In the genomic region with DNA sequence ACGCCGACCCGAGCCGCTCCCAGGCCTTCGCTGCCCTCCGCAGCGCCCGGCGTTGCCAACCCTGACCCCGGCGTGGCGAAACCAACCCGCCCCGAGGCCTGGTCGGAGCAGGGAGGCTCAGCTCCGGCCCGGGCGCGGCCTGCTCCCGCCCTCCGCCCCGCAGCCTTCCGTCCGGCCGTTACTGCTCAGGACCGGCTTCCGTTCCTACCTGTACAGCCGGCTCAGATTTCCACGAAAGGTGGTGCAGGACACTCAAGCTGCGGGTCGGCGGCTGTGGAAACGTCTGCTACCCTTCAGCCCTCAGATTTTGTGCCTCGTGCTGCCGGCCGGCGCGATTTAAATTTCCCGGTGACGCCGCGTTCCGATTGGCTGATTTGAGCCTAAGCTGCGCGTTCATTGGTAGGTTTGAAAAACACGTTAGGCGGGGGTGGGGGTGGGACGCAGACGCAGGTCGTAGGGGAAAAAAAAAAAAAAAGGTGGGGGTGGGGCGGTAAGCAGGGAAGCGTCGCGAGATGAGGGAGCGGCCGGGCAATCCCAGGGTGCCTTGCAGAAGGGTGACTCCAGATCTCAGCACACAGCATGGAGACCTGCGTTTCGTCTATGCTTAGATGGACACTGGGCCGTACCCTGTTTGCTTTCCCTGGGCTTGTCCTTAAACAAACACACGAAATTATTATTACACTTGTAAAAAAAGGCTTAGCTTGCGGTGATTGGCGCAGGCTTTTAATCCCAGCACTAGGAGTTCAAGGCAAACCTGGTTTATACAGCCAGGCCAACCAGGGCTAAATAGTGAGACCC, we compare ENCODE assay signal across 8 mouse cellular contexts. TPM values are rescaled to one million over a fixed set of nuclear protein-coding genes. Genes with fewer than 3 reads are reported as not detected.
DNase-seq lines count a peak whose midpoint lies in the region; ATAC-seq and TF ChIP-seq lines count a peak whose summit lies in the region.

TSS of gene Kpna2 (minus strand) at position 391 of the 798 bp plus-strand sequence.

- peak; percentile 99 for DNase-seq in brain, embryonic 14.5 days (ENCODE audit: low read depth)
- peak; percentile 95 for DNase-seq in kidney, postnatal 0 days (ENCODE audit: low spot score)
- peak; percentile 92 for DNase-seq in liver, embryonic 11.5 days (ENCODE audit: low spot score)
- DNase-seq in naive thymus-derived CD4-positive, alpha-beta T cell, adult 2 months (ENCODE audit: low read depth): peak; percentile 96

- H3K4me2 ChIP-seq in heart, embryonic 12.5 days: peak within 1 kb of the TSS; percentile 70
- H3K4me2 ChIP-seq in kidney, postnatal 0 days (ENCODE audit: low read length): peak within 1 kb of the TSS; percentile 82
- peak within 1 kb of the TSS; percentile 68 for H3K4me2 ChIP-seq in liver, embryonic 11.5 days
- peak within 1 kb of the TSS; percentile 62 for H3K4me2 ChIP-seq in stomach, embryonic 14.5 days (replicated peaks; ENCODE audit: low read depth, low read length)

- peak within 1 kb of the TSS; percentile 96 for H3ac ChIP-seq in C2C12 (ENCODE audit: control insufficient read depth, insufficient read length, low read depth)

- H3K4me3 ChIP-seq in C2C12 (ENCODE audit: insufficient read depth, poor library complexity, severe bottlenecking): peak within 1 kb of the TSS; percentile 84
- H3K4me3 ChIP-seq in erythroblast, embryonic 14.5 days (replicated peaks): peak within 1 kb of the TSS; percentile 79
- peak within 1 kb of the TSS; percentile 100 for H3K4me3 ChIP-seq in heart, embryonic 12.5 days
- H3K4me3 ChIP-seq in kidney, postnatal 0 days (replicated peaks; ENCODE audit: low read depth, low read length): peak within 1 kb of the TSS; percentile 93
- peak within 1 kb of the TSS; percentile 92 for H3K4me3 ChIP-seq in liver, embryonic 11.5 days (ENCODE audit: low read depth, low read length)
- H3K4me3 ChIP-seq in stomach, embryonic 14.5 days (ENCODE audit: low read depth, low read length): peak within 1 kb of the TSS; percentile 96

- no peaks in the 10 kb centered on the region; the same call in 1 of the 2 replicates for H3K9me3 ChIP-seq in erythroblast, embryonic 14.5 days (ENCODE audit: control insufficient read depth, low read length)
- H3K9me3 ChIP-seq in heart, embryonic 12.5 days (replicated peaks): no peaks in the 10 kb centered on the region
- no peaks in the 10 kb centered on the region for H3K9me3 ChIP-seq in kidney, postnatal 0 days (replicated peaks; ENCODE audit: low read length)
- no peaks in the 10 kb centered on the region for H3K9me3 ChIP-seq in liver, embryonic 11.5 days (ENCODE audit: control insufficient read depth, low read length)
- no peaks in the 10 kb centered on the region for H3K9me3 ChIP-seq in stomach, embryonic 14.5 days (ENCODE audit: control insufficient read depth, low read depth, low read length)

- WGBS in heart, embryonic 12.5 days: under 1% methylated on average over 62 of the region's 62 CpGs
- WGBS in kidney, postnatal 0 days: under 1% methylated on average over 62 of the region's 62 CpGs
- under 1% methylated on average over 62 of the region's 62 CpGs for WGBS in liver, embryonic 11.5 days
- under 1% methylated on average over 60 of the region's 62 CpGs for WGBS in stomach, embryonic 14.5 days

- TF ChIP-seq POLR2A in brain, embryonic 14.5 days (IDR thresholded peaks at IDR 0.05; ENCODE audit: borderline replicate concordance, extremely low read depth, insufficient read depth, insufficient read length, poor library complexity, severe bottlenecking): peak; percentile 81; the same call in 1 of the 2 replicates

- H3K27ac ChIP-seq in heart, embryonic 12.5 days (ENCODE audit: poor library complexity, severe bottlenecking): peak within 1 kb of the TSS; percentile 93
- peak within 1 kb of the TSS; percentile 87 for H3K27ac ChIP-seq in kidney, postnatal 0 days
- peak within 1 kb of the TSS; percentile 88 for H3K27ac ChIP-seq in liver, embryonic 11.5 days (ENCODE audit: low read depth, low read length)
- H3K27ac ChIP-seq in stomach, embryonic 14.5 days (ENCODE audit: low read length): peak within 1 kb of the TSS; percentile 93

- H3K27me3 ChIP-seq in C2C12 (ENCODE audit: control insufficient read depth, insufficient read depth, insufficient read length): no peaks in the 10 kb centered on the region
- peaks cover 9% of the 10 kb centered on the region for H3K27me3 ChIP-seq in erythroblast, embryonic 14.5 days (ENCODE audit: control insufficient read depth)
- H3K27me3 ChIP-seq in heart, embryonic 12.5 days (replicated peaks): no peaks in the 10 kb centered on the region
- H3K27me3 ChIP-seq in kidney, postnatal 0 days (ENCODE audit: insufficient read depth, low read length): no peaks in the 10 kb centered on the region
- no peaks in the 10 kb centered on the region for H3K27me3 ChIP-seq in liver, embryonic 11.5 days (replicated peaks; ENCODE audit: control insufficient read depth, insufficient read depth, low read length)
- H3K27me3 ChIP-seq in stomach, embryonic 14.5 days (ENCODE audit: control insufficient read depth, insufficient read depth, low read length): no peaks in the 10 kb centered on the region

- peak; percentile 92 for ATAC-seq in heart, embryonic 12.5 days (ENCODE audit: insufficient number of reproducible peaks, low FRiP score)
- ATAC-seq in kidney, postnatal 0 days (replicated peaks; ENCODE audit: low FRiP score, low read depth): peak; percentile 91
- ATAC-seq in liver, embryonic 11.5 days (replicated peaks; ENCODE audit: low FRiP score): peak; percentile 88
- peak; percentile 96 for ATAC-seq in stomach, embryonic 14.5 days (ENCODE audit: insufficient number of reproducible peaks, insufficient read depth, low FRiP score, low read depth)

- peaks cover 47% of the 10 kb centered on the region for H3K79me3 ChIP-seq in C2C12 (ENCODE audit: low read depth)

- no peak for TF ChIP-seq CTCF in C2C12 (IDR thresholded peaks at IDR 0.05; ENCODE audit: control insufficient read depth, insufficient read depth, insufficient read length)
- TF ChIP-seq CTCF in brain, embryonic 14.5 days (IDR thresholded peaks at IDR 0.05; ENCODE audit: borderline replicate concordance, extremely low read depth, insufficient read depth, insufficient read length): no peak
- TF ChIP-seq CTCF in kidney, postnatal 0 days (IDR thresholded peaks at IDR 0.05; ENCODE audit: low read depth): no peak

- peaks cover 50% of the 10 kb centered on the region for H3K79me2 ChIP-seq in C2C12 (ENCODE audit: control insufficient read depth, insufficient read depth)

- H3K9ac ChIP-seq in heart, embryonic 12.5 days: peak within 1 kb of the TSS; percentile 95
- H3K9ac ChIP-seq in kidney, postnatal 0 days (ENCODE audit: low read depth, low read length): peak within 1 kb of the TSS; percentile 85
- peak within 1 kb of the TSS; percentile 99 for H3K9ac ChIP-seq in liver, embryonic 11.5 days (ENCODE audit: low read depth, low read length)
- peak within 1 kb of the TSS; percentile 84 for H3K9ac ChIP-seq in stomach, embryonic 14.5 days (replicated peaks; ENCODE audit: low read depth, low read length)

- peaks cover 43% of the 10 kb centered on the region for H3K36me3 ChIP-seq in C2C12 (ENCODE audit: control insufficient read depth, insufficient read depth)
- H3K36me3 ChIP-seq in erythroblast, embryonic 14.5 days (ENCODE audit: control insufficient read depth): peaks cover 47% of the 10 kb centered on the region
- H3K36me3 ChIP-seq in heart, embryonic 12.5 days: peaks cover 30% of the 10 kb centered on the region
- H3K36me3 ChIP-seq in kidney, postnatal 0 days (ENCODE audit: insufficient read depth, low read length): peaks cover 9% of the 10 kb centered on the region
- peaks cover 19% of the 10 kb centered on the region for H3K36me3 ChIP-seq in liver, embryonic 11.5 days (ENCODE audit: control insufficient read depth, insufficient read depth, low read length)
- peaks cover 18% of the 10 kb centered on the region for H3K36me3 ChIP-seq in stomach, embryonic 14.5 days (ENCODE audit: control insufficient read depth, insufficient read depth, low read length)

- peaks cover 37% of the 10 kb centered on the region for H3K4me1 ChIP-seq in erythroblast, embryonic 14.5 days (ENCODE audit: control insufficient read depth)
- H3K4me1 ChIP-seq in heart, embryonic 12.5 days (replicated peaks): peaks cover 23% of the 10 kb centered on the region
- H3K4me1 ChIP-seq in kidney, postnatal 0 days (replicated peaks; ENCODE audit: insufficient read depth, low read length): 0 out of 2 replicates have a peak, but pooled peaks cover 8% of the 10 kb centered on the region
- H3K4me1 ChIP-seq in liver, embryonic 11.5 days (replicated peaks; ENCODE audit: control insufficient read depth, insufficient read depth, low read length): peaks cover 18% of the 10 kb centered on the region
- H3K4me1 ChIP-seq in stomach, embryonic 14.5 days (ENCODE audit: control insufficient read depth, insufficient read depth, low read length): no peaks in the 10 kb centered on the region

TF ChIP-seq in C2C12, 6 proteins besides CTCF, POLR2A, EP300 and RAD21:
- TF ChIP-seq MYOG (IDR thresholded peaks at IDR 0.05; ENCODE audit: control insufficient read depth, extremely low read depth, insufficient read length) (no peak), MAX (IDR thresholded peaks at IDR 0.05) (no peak), USF1 (IDR thresholded peaks at IDR 0.05; ENCODE audit: low read depth) (no peak), FOSL1 (IDR thresholded peaks at IDR 0.05; ENCODE audit: insufficient read depth, low read length, poor library complexity, severe bottlenecking) (no peak), MYOD1 (IDR thresholded peaks at IDR 0.05; ENCODE audit: control insufficient read depth, insufficient read length, low read depth) (no peak), CEBPB (IDR thresholded peaks at IDR 0.05; ENCODE audit: low read depth) (no peak)

RNA-seq across cellular contexts. Expression of gene Kpna2, which starts in this region (rescaled TPM):
- polyA plus RNA-seq in C2C12 (2012; fragmentation: generic; extraction: Trizol): 50.9 TPM
- polyA plus RNA-seq in brain, embryonic 14.5 days (2012; rRNA removed): 125 and 197 TPM in 2 replicates
- 0.83 and 1.5 TPM in 2 replicates for polyA plus RNA-seq in erythroblast, embryonic 14.5 days (2012)
- polyA plus RNA-seq in heart, embryonic 12.5 days (2016; fragmentation: Nextera tagmentation; extraction: Ambion mirVana): 301 and 321 TPM in 2 replicates
- 157 and 170 TPM in 2 replicates for polyA plus RNA-seq in kidney, postnatal 0 days (2015; fragmentation: Nextera tagmentation; extraction: Ambion mirVana)
- 448 and 517 TPM in 2 replicates for polyA plus RNA-seq in liver, embryonic 11.5 days (2014; fragmentation: Nextera tagmentation; extraction: Ambion mirVana)
- 369 and 383 TPM in 2 replicates for polyA plus RNA-seq in stomach, embryonic 14.5 days (2014; fragmentation: Nextera tagmentation; extraction: Ambion mirVana)

Comparison
In these comparisons a context has a peak if more than half of its experiments do, and no peak if none do; other contexts are left out.
1. Peak in every context shown above with its lines: DNase-seq, ATAC-seq, H3K4me3 ChIP-seq and H3K27ac ChIP-seq.
2. RNA of gene Kpna2 (polyA plus RNA-seq): 448 to 517 TPM in liver, embryonic 11.5 days, 369 to 383 TPM in stomach, embryonic 14.5 days, 301 to 321 TPM in heart, embryonic 12.5 days, 157 to 170 TPM in kidney, postnatal 0 days, 125 to 197 TPM in brain, embryonic 14.5 days and 50.9 TPM in C2C12 (single experiment); 0.83 to 1.5 TPM in erythroblast, embryonic 14.5 days; every median in the first group is over 10 times any median in the second.